Mouse (Mus musculus) macrophage (primary cell): ENCODE data around the gene Rasd1. TPM values are rescaled to one million over a fixed set of nuclear protein-coding genes. Genes with fewer than 3 reads are reported as not detected.

ENCODE experiments used
- polyA plus RNA-seq: library from polyadenylated mRNA; stranded (reverse); fragments of 250-400 nt; gene quantifications from 3 replicates; pipeline ENCODE4 v1.2.4, GENCODE M21; 2018; ENCODE audit warnings: inconsistent platforms

The Rasd1 gene
- polyA plus RNA-seq, 1 experiment from 2014 or later, result 0.09 TPM

Other genes with a start within 250 kb of the Rasd1 start
- 0.79 TPM in 1 of 3 replicates, not detected in the others for gene Pld6, start 177.3 kb downstream of the Rasd1 start, polyA plus RNA-seq
- 36.7 to 92.1 TPM (median 40.6 TPM) in 3 replicates for gene Flcn, start 154.9 kb downstream of the Rasd1 start, polyA plus RNA-seq
- gene Nt5m, start 125.5 kb downstream of the Rasd1 start, polyA plus RNA-seq, result 10.2 to 21.8 TPM (median 19.2 TPM) in 3 replicates
- 33.4 to 53.8 TPM (median 52.0 TPM) in 3 replicates for gene Cops3, start 125.1 kb downstream of the Rasd1 start, polyA plus RNA-seq
- gene Med9, start 16.7 kb downstream of the Rasd1 start, polyA plus RNA-seq, result 9.6 to 21.8 TPM (median 14.7 TPM) in 3 replicates
- gene Pemt, start 81.5 kb upstream of the Rasd1 start, polyA plus RNA-seq, result 0.36 to 2.6 TPM (median 1.5 TPM) in 3 replicates
- 10.5 to 12.9 TPM (median 11.0 TPM) in 3 replicates for gene Rai1, start 140.1 kb upstream of the Rasd1 start, polyA plus RNA-seq